Mouse (Mus musculus) spleen, postnatal 10 days (tissue): ENCODE measurements at regions not wholly inside any gene's neighbourhood (a gene's known extent, or its start where the extent isn't known, plus 50 kb on each side); places are given as distances from the start of the nearest gene placed in this dataset.

Experiments used
- DNase-seq, 2 experiments: peaks; one replicate each; pipeline ENCODE4 v3.0.0; 2021 to 2022; ENCODE audit warnings: low spot score in 2 of 2

- DNase-seq: no peak
Observed at GRCm38 (mm10) chr11:17324651-17325050, 67.3 kb downstream of the C1d start.

GRCm38 (mm10) chr11:17325731-17326646, 68.6 kb downstream of the C1d start:
- DNase-seq: no peak

- no peak for DNase-seq
Observed at GRCm38 (mm10) chr11:17326695-17327094, 69.3 kb downstream of the C1d start.

- DNase-seq: no peak
Observed at GRCm38 (mm10) chr11:17351476-17351875, 94.1 kb downstream of the C1d start.

DNA sequence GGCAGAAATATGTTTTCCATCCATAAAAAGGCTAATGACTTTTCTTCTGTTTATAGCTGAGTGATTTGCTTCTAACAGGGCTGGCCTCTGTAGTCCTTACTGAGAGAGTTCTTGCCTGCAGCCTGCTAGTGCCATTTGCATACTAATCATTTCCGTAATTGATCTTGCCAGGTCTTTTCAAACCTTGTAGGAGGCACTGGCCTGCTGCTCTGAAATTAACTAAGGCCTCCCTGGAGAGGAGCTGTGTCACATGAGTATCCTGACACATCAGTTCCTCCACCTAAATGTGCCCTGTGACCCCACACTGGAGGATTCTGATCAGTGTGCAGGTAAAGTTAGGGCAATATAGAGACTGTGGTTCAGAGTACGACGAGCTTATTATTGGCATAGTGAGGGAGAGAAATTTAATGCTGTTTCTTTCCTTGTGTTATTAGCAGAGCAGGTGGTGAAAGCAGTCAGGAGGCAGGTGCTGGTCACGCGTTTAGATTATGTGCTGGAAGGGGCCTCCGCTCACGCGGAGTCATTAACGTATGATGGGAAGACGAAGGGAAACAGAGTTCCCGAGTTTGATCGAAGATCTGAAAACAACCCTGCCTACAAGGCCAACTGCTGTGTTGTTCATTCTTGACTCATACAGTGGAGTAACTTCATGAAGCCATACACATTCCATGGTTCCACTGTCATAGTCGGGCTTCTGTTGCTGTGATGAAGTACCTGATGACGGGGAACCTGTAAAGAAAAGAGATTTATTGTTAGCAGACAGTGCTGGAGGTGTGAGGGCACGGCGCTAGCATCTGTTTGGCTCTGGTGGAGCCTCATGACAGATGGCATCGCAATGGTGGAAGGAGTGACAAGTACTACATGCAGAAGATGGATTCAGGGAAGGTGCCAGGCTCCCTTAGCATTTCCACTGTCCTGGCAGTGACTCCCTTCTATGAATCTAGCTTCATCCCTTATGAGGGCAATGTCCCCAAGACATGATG, 95.1 kb downstream of the C1d start:
- DNase-seq: no peak

DNA sequence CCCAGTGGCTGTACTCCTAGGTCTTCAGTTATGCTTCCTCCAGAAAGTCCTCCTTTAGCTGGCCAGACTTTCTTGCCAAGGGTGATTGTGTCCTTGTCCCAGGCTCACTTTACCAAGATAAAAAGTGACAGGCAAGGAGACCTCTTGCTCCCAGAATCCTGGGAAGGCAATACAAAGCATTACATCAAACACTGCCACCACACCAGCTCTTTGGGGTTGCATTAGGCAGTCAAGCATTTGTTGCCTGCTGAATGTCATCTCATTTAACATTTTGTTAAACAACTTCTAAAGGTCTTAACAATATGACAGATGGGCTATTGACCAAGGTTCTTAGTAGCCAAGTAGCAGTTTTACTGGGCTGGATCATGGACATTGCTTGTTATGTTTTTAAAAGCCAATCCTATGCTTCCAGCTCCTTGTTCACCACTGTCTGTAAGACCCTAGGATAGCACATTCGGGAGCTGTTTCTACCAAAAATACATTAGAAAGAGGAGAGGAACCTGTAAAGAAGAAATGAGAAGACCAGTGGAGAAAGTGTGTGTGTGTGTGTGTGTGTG, 102.4 kb downstream of the C1d start:
- no peak for DNase-seq

DNA sequence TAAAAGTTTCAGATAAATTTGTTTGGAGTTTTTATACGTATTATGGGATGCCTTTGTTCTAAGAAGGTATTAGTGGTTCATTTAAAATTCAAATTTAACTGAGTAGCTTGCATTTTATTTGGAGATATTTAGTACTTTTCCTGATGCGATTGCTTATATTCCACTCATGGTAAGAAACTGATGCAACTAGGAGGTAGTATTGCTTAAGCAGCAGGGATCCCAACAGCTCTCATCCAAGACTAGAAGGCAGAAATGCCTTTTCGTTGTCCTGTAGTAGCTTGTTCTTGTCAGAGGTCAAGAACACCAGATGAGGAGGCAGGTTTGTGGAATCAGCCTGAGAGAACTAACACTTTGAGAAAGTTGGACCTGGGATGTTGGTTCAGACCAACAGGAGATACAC, 120.5 kb downstream of the C1d start:
- no peak for DNase-seq

GRCm38 (mm10) chr11:17386756-17387155, 129.4 kb downstream of the C1d start:
- no peak for DNase-seq

GRCm38 (mm10) chr11:17393832-17394231, 136.5 kb downstream of the C1d start:
- DNase-seq: no peak

DNA sequence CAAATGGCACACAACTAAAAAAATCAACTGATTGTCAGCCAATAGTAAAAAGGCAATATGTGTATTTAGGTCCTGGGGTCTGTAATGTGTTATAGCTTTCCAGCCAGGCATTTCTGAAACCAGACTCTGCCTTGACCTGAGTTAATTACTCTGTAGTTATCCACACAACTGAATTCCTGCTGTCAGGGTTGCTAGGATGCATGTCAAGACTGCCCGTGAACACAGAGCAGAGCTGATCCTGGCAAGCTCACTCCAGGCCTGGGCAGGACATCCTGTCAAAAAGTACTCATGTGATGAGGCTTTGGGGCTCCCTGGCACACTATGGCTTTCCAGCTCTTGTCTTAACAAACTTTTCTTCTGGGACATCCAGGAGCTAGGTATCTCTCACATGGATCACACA, 157.2 kb downstream of the C1d start:
- no peak for DNase-seq

- DNase-seq: no peak
Observed at GRCm38 (mm10) chr11:17415144-17415543, 157.8 kb downstream of the C1d start.

GRCm38 (mm10) chr11:17417656-17418289, 160.4 kb downstream of the C1d start:
- DNase-seq: no peak

DNA sequence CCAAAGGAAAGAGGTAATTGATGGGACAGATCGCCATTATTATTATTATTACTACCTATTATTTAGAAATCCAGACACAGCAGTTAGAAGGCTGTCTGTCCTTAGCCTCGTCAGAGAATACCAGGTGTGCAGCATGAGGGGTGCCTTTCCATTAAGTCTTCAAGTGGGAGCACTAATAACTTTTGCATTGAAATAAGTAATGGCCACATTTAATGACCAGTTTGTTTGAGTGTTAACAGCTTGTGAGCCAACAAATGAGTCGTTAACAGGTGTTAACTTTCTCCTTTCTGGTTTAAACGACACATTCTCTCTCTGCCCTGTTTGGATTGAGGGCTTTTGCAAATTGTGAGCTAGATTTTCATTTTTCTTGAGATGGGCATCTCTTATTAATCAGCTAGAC, 184.8 kb downstream of the C1d start:
- no peak for DNase-seq

- DNase-seq: no peak
Observed at GRCm38 (mm10) chr11:17449289-17449688, 191.9 kb downstream of the C1d start.

GRCm38 (mm10) chr11:17450360-17451045, 193.1 kb downstream of the C1d start:
- no peak for DNase-seq

- no peak for DNase-seq
Observed at GRCm38 (mm10) chr11:17451451-17451850, 194.1 kb downstream of the C1d start.

DNA sequence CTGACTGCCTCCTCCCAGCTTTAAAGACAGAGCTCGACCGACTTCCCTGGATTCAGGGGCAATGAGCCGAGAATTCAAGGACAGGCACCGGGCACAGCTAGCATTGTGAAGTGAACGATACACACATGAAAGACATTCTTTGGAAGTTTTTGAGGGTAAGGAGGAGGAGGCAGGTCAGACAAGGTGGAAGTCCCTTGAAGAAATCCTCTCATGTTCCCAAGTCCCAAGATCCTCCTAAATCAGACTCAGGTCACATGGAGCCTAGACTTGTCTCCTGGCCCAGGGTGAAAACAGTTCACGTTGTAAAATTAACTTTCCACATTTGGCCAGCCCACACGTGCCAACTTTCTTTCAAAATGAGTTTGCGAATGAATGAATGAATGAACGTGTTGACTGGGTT, 196.2 kb downstream of the C1d start:
- no peak for DNase-seq

- no peak for DNase-seq
Observed at GRCm38 (mm10) chr11:17458946-17459345, 201.6 kb downstream of the C1d start.

- no peak for DNase-seq
Observed at GRCm38 (mm10) chr11:17460024-17460919, 202.9 kb downstream of the C1d start.

DNA sequence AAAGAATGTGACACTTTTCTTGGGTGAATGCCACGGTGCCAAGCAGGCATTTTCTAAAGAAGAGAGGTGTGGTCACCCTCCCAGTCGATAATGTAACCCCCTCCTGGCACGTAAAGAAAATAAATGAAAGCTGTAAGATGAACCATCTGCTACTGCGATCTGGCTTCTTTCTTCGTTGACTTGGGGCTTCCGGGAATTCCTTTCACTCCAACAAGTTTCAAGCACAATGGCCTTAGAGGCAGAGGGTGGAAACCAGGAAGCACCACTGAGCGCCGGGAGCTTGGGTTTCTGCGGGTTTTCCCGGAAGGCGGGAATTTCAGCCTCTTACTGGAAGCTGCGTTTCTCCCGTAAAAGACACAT, 203.5 kb downstream of the C1d start:
- no peak for DNase-seq
